Mouse (Mus musculus): Measurements from ENCODE around the gene H2-M10.3.

DNA sequence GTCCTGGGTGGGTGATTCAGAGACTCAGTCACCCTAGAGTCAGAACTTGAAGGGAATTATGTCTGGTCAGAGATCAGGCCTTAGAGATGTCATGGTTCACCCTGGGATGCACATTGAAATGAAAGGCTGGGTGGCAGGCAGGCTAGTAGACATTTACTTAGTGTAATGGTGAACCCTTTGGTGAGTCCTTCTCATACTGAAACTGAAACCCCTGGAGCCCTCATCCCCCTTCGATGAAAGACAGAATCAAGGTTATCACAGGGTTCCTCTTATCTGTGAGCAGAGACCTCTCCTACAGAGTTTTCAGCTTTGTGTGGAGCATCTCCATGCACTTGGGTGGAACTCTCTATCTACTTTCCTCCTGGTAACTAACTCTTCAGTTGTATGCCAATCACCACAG lies 46.1 kb upstream of the H2-M10.3 start:
- TF ChIP-seq TAL1 (IDR thresholded peaks at IDR 0.05; ENCODE audit: low read length) (no peak), GATA1 (IDR thresholded peaks at IDR 0.05; ENCODE audit: low read length) (no peak)

Measured in erythroblast, embryonic 14.5 days (primary cell).